Mouse (Mus musculus) Patski (cell line): ENCODE measurements around the gene Bcl2l13. TPM values are rescaled to one million over a fixed set of nuclear protein-coding genes. Genes with fewer than 3 reads are reported as not detected.

Experiments used
- ATAC-seq: fragments of 100-300 bp; one replicate; pipeline ENCODE4 v1.8.0; 2021
- CTCF ChIA-PET: fragments of 350-600 bp; sonication (Branson Sonifier 250); formaldehyde crosslinking; loops from one replicate; lab custom pipeline; 2022; ENCODE audit warnings: inconsistent platforms; lab: Charles Lee
- POLR2A ChIA-PET: fragments of 350-600 bp; sonication (Branson Sonifier 250); formaldehyde crosslinking; loops from one replicate; lab custom pipeline; 2022; ENCODE audit warnings: antibody characterized with exemption, inconsistent platforms; lab: Charles Lee
- DNase-seq: peaks from one replicate; pipeline ENCODE4 v3.0.0-alpha.2; 2011; ENCODE audit warnings: low read depth, low spot score
- H3K27me3 ChIP-seq: fragments of 371-371 bp; one replicate; pipeline ENCODE4 v1.5.1; 2021
- CTCF ChIP-seq: fragments of 100-300 bp; IDR thresholded peaks from one replicate; pipeline ENCODE4 v1.5.1; 2021
- in situ Hi-C: fragments of 300-500 bp; cut with MboI; formaldehyde crosslinking; loops from 3 replicates; pipeline ENCODE4 v1.11.1; 2018; ENCODE audit warnings: low pct_unique_long_range_greater_than_20kb, mixed read lengths
- polyA plus RNA-seq: library from polyadenylated mRNA; unstranded; gene quantifications from one replicate; pipeline ENCODE4 v1.2.3, GENCODE M21; 2021

Bcl2l13 gene
- polyA plus RNA-seq, 1 experiment from 2014 or later, result 30.6 TPM

DNA sequence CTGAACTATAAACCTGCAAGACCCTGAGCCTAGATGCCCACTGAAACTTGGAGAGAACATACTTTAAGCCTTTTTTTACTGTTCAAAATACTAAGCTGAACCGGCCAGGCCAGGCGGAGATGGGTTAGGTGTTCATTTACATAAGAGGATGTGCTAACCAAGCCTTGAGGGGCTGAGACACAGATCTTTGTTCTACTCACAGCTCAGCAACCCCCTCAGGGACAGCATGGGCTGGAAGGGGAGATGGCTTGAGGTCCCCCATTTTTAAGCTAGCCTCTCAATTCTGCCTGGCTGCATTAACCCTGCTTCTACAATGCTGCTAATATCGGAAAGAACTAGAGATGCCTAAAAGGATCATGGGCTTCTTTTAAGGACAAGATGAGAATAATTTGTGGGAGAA is 103.8 kb downstream of the Bcl2l13 start:
- in situ Hi-C loops, result no loop called here
- ChIA-PET CTCF (no interaction called here), POLR2A (no interaction called here)
- no peak for DNase-seq
- H3K27me3 ChIP-seq, result no peaks in the 10 kb centered on the region
- no peak for TF ChIP-seq CTCF
- no peak for ATAC-seq

DNA sequence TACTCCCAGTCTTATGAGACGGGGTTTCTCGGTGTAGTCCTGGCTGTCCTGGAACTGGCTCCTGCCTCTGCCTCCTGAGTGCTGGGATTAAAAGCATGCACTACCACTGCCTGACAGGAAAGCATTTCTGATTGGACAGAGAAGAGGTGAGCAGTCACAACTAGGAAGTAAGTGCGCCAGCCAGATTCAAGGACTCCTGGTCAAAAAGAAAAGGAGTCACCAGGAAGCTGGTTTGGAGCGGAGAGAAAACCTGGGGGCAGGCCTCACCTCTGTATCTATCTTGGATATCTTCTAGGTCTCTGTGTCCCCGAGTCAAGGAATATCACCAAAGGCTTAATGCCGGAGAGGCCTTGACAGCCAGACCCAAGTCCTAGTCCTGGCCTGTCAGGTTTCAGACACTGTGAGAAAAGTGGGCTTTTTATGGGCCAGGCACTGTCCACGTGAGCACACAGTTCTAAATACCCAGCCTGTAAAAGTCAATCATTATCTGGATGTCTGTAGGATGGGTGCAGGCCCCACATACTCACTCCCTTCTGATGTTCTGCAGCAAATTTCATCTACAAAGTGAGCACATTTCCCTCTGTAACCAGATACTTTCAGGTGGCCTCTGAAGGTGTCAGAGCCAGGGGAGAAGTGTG is 104.6 kb downstream of the Bcl2l13 start:
- TF ChIP-seq CTCF, result no peak
- ATAC-seq, result no peak
- POLR2A ChIA-PET, result no interaction called here

DNA sequence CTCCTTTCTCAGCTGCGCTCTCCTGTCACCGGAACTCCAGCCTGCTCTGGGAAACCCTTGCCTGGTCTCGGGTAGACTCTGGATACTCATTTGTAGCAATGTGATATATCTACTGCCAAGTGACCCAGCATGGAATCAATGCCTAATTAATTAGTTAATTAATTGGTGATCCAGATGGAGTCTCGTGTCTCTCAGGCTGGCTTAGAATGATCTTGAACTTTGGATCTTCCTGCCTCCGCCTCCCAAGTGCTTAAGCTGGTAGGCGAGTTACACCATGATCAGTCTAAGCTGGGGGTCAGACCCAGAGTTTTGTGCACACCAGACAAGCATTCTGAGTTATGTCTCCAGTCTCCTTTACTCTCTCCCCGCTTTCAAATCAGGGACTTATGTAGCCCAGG is 105.1 kb downstream of the Bcl2l13 start:
- no peaks in the 10 kb centered on the region for H3K27me3 ChIP-seq
- TF ChIP-seq CTCF, result no peak
- DNase-seq (no peak), ATAC-seq (no peak)
- CTCF ChIA-PET, result no interaction called here
- POLR2A ChIA-PET, result interaction anchor here (0.7 kb wide), 1 partner anchor 123 kb away, joined by 3 read pairs; no protein-coding TSS in a partner anchor
- in situ Hi-C loops, result no loop called here

More for the DNA sequence above, 104.6 kb downstream of the Bcl2l13 start:
- in situ Hi-C loops, result no loop called here
- H3K27me3 ChIP-seq, result no peaks in the 10 kb centered on the region
- CTCF ChIA-PET, result no interaction called here
- DNase-seq, result no peak

DNA sequence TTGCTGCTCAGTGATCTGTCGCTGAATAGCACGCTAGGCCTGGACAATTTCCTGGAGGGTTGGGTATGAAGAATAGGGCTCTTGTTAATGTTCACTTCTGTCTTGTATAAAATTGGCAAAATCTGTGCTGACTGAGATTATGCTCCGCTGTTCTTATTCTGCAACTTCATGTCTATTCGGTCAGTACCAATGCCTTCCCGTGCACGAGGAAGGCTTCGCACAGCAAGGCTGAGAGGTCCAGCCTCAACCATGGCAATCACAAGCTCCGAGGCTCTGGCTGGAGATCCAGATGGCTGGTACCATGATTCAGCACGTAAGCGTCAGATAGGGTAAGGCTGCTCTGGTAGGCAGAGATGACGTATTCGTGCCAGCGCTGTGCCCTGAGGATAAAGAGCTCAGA is 105.6 kb downstream of the Bcl2l13 start:
- CTCF ChIA-PET, result no interaction called here
- no peak for ATAC-seq
- POLR2A ChIA-PET, result interaction anchor here (0.7 kb wide), 1 partner anchor 123 kb away, joined by 3 read pairs; no protein-coding TSS in a partner anchor
- H3K27me3 ChIP-seq, result no peaks in the 10 kb centered on the region
- no peak for DNase-seq
- in situ Hi-C loops, result no loop called here
- TF ChIP-seq CTCF, result no peak

Other genes with a start within 250 kb of the Bcl2l13 start
- 2.7 TPM for gene Cecr2, start 169.8 kb upstream of the Bcl2l13 start, polyA plus RNA-seq
- gene Slc25a18, start 62.6 kb upstream of the Bcl2l13 start, polyA plus RNA-seq, result 0.19 TPM
- gene Atp6v1e1, start 13.4 kb upstream of the Bcl2l13 start, polyA plus RNA-seq, result 382 TPM
- gene Bid, start 80.6 kb downstream of the Bcl2l13 start, polyA plus RNA-seq, result 58.5 TPM